Mouse (Mus musculus) thymus, adult 2 months (tissue): Measurements from ENCODE around the gene Kat2b.

Source experiments
- CTCF ChIP-seq: fragments of 200-500 bp; IDR thresholded peaks from 2 replicates; pipeline ENCODE4 v1.5.1; 2012; ENCODE audit warnings: mild to moderate bottlenecking, control low read depth, low read length, moderate library complexity, borderline replicate concordance; ENCODE audit not compliant: control insufficient read depth, poor library complexity, insufficient read depth; ENCODE audit errors: extremely low read depth
- POLR2A ChIP-seq: fragments of 200-500 bp; IDR thresholded peaks from 2 replicates; pipeline ENCODE4 v1.6.1; 2012; ENCODE audit warnings: mild to moderate bottlenecking, low read length, control low read depth, moderate library complexity; ENCODE audit not compliant: control insufficient read depth, poor library complexity, insufficient read depth; ENCODE audit errors: extremely low read depth

DNA sequence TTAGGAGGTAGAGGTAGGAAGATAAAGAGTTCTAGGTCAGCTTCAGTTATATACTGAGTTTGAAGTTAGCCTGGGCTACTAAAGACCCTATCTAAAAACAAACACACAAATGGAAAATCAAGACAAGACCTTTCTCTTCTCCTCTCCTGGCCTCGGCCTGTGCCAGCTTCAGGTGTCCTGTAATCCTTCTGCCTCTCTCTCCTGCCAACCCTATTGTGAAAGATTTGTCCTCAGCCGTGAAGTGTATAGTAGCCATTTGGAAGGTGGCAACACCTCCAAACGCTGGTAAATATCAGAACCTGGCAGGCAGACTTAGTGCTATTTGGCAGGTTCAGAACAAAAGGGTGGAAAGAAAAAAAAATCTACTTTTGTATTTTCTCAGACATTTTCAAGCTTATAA, 13.6 kb downstream of the Kat2b start:
- no peak for TF ChIP-seq CTCF
- TF ChIP-seq POLR2A = no peak
